Mouse (Mus musculus): Measurements from ENCODE around the gene Erh. TPM values are rescaled to one million over a fixed set of nuclear protein-coding genes. Genes with fewer than 3 reads are reported as not detected.

Gene Erh
- 23.6 and 31.1 TPM in 2 replicates for polyA plus RNA-seq (2012; rRNA removed)

GRCm38 (mm10) chr12:80643693-80644505 is at the start of gene Erh, which contains the start of gene Slc39a9:
Gene Erh (minus strand): TSS chr12:80644341.
Gene Slc39a9 (plus strand): TSS chr12:80643883.
- peak; percentile 70 for DNase-seq (ENCODE audit: low read depth)

- no peak for DNase-seq (ENCODE audit: low read depth)
Measured at GRCm38 (mm10) chr12:80693700-80694099, 49.6 kb upstream of the Erh start.

GRCm38 (mm10) chr12:80692269-80692972 is 48.3 kb upstream of the Erh start, which contains the start of gene Plekhd1:
Gene Plekhd1 (plus strand): TSS chr12:80692591.
- no peak for DNase-seq (ENCODE audit: low read depth)

- no peak for DNase-seq (ENCODE audit: low read depth)
Measured at GRCm38 (mm10) chr12:80691671-80692091, 47.5 kb upstream of the Erh start.

- DNase-seq (ENCODE audit: low read depth) = no peak
Measured at GRCm38 (mm10) chr12:80689696-80690095, 45.6 kb upstream of the Erh start.

- DNase-seq (ENCODE audit: low read depth) = no peak
Measured at GRCm38 (mm10) chr12:80687788-80688211, 43.7 kb upstream of the Erh start.

GRCm38 (mm10) chr12:80684316-80684715 is 40.2 kb upstream of the Erh start:
- no peak for DNase-seq (ENCODE audit: low read depth)

- DNase-seq (ENCODE audit: low read depth) = no peak
Measured at GRCm38 (mm10) chr12:80683554-80683953, 39.4 kb upstream of the Erh start.

- no peak for DNase-seq (ENCODE audit: low read depth)
Measured at GRCm38 (mm10) chr12:80681340-80681739, 37.2 kb upstream of the Erh start.

- no peak for DNase-seq (ENCODE audit: low read depth)
Measured at GRCm38 (mm10) chr12:80673170-80673569, 29.0 kb upstream of the Erh start.

- no peak for DNase-seq (ENCODE audit: low read depth)
Measured at GRCm38 (mm10) chr12:80668391-80668790, 24.2 kb upstream of the Erh start.

- no peak for DNase-seq (ENCODE audit: low read depth)
Measured at GRCm38 (mm10) chr12:80663935-80664334, 19.8 kb upstream of the Erh start.

- DNase-seq (ENCODE audit: low read depth) = no peak
Measured at GRCm38 (mm10) chr12:80662322-80662721, 18.2 kb upstream of the Erh start.

- DNase-seq (ENCODE audit: low read depth) = no peak
Measured at GRCm38 (mm10) chr12:80658661-80659060, 14.5 kb upstream of the Erh start.

GRCm38 (mm10) chr12:80654659-80655025 is 10.5 kb upstream of the Erh start:
- DNase-seq (ENCODE audit: low read depth) = peak; percentile 72

GRCm38 (mm10) chr12:80653951-80654658 is 10.0 kb upstream of the Erh start:
- DNase-seq (ENCODE audit: low read depth) = peak; percentile 89

GRCm38 (mm10) chr12:80646377-80646776 is 2.2 kb upstream of the Erh start:
- no peak for DNase-seq (ENCODE audit: low read depth)

- no peak for DNase-seq (ENCODE audit: low read depth)
Measured at GRCm38 (mm10) chr12:80644506-80644868, 346 bp upstream of the Erh start.

- no peak for DNase-seq (ENCODE audit: low read depth)
Measured at GRCm38 (mm10) chr12:80642725-80643692, 1.1 kb downstream of the Erh start.

GRCm38 (mm10) chr12:80631790-80632189 is 12.4 kb downstream of the Erh start:
- DNase-seq (ENCODE audit: low read depth) = no peak

- DNase-seq (ENCODE audit: low read depth) = no peak
Measured at GRCm38 (mm10) chr12:80620501-80620900, 23.6 kb downstream of the Erh start.

Data from gonadal fat pad, adult 2 months (tissue).